Mouse (Mus musculus) testis, adult 2 months (tissue): ENCODE data around the gene Gm20388.

Experiments used
- CTCF ChIP-seq: fragments of 200-500 bp; IDR thresholded peaks from 2 replicates; pipeline ENCODE4 v1.5.1; 2012; ENCODE audit warnings: low read depth, mild to moderate bottlenecking, inconsistent platforms, low read length, moderate library complexity; ENCODE audit not compliant: control insufficient read depth, insufficient read depth, insufficient replicate concordance
- POLR2A ChIP-seq: fragments of 200-500 bp; IDR thresholded peaks from 2 replicates; pipeline ENCODE4 v1.6.1; 2012; ENCODE audit warnings: low read depth, mild to moderate bottlenecking, inconsistent platforms, low read length, moderate library complexity; ENCODE audit not compliant: control insufficient read depth

GRCm38 (mm10) chr8:123446799-123447198 lies 3536.2 kb downstream of the Gm20388 start:
- no peak for TF ChIP-seq CTCF
- TF ChIP-seq POLR2A: no peak
